Mouse (Mus musculus): ENCODE results near the gene Syn3.

The Syn3 gene

GRCm38 (mm10) chr10:86216836-86217235 is 281.9 kb downstream of the Syn3 start:
- DNase-seq (ENCODE audit: low read depth, low spot score), result no peak

- DNase-seq (ENCODE audit: low read depth, low spot score), result no peak
Observed at GRCm38 (mm10) chr10:86212062-86212461, 286.6 kb downstream of the Syn3 start.

- DNase-seq (ENCODE audit: low read depth, low spot score), result no peak
Observed at GRCm38 (mm10) chr10:86203915-86204314, 294.8 kb downstream of the Syn3 start.

GRCm38 (mm10) chr10:86203175-86203574 is 295.5 kb downstream of the Syn3 start:
- no peak for DNase-seq (ENCODE audit: low read depth, low spot score)

- no peak for DNase-seq (ENCODE audit: low read depth, low spot score)
Observed at GRCm38 (mm10) chr10:86201826-86202225, 296.9 kb downstream of the Syn3 start.

- no peak for DNase-seq (ENCODE audit: low read depth, low spot score)
Observed at GRCm38 (mm10) chr10:86201006-86201405, 297.7 kb downstream of the Syn3 start.

GRCm38 (mm10) chr10:86196414-86197025 is 302.2 kb downstream of the Syn3 start:
- no peak for DNase-seq (ENCODE audit: low read depth, low spot score)

GRCm38 (mm10) chr10:86194722-86195121 is 304.0 kb downstream of the Syn3 start:
- no peak for DNase-seq (ENCODE audit: low read depth, low spot score)

GRCm38 (mm10) chr10:86193863-86194434 is 304.7 kb downstream of the Syn3 start:
- no peak for DNase-seq (ENCODE audit: low read depth, low spot score)

GRCm38 (mm10) chr10:86188614-86189013 is 310.1 kb downstream of the Syn3 start:
- DNase-seq (ENCODE audit: low read depth, low spot score), result no peak

GRCm38 (mm10) chr10:86187881-86188280 is 310.8 kb downstream of the Syn3 start:
- DNase-seq (ENCODE audit: low read depth, low spot score), result no peak

- no peak for DNase-seq (ENCODE audit: low read depth, low spot score)
Observed at GRCm38 (mm10) chr10:86183148-86183885, 315.4 kb downstream of the Syn3 start.

- no peak for DNase-seq (ENCODE audit: low read depth, low spot score)
Observed at GRCm38 (mm10) chr10:86182183-86182805, 316.4 kb downstream of the Syn3 start.

GRCm38 (mm10) chr10:86176411-86176810 is 322.3 kb downstream of the Syn3 start:
- DNase-seq (ENCODE audit: low read depth, low spot score), result no peak

GRCm38 (mm10) chr10:86174017-86174416 is 324.7 kb downstream of the Syn3 start:
- DNase-seq (ENCODE audit: low read depth, low spot score), result no peak

- DNase-seq (ENCODE audit: low read depth, low spot score), result no peak
Observed at GRCm38 (mm10) chr10:86173284-86173683, 325.4 kb downstream of the Syn3 start.

GRCm38 (mm10) chr10:86171246-86171645 is 327.4 kb downstream of the Syn3 start:
- no peak for DNase-seq (ENCODE audit: low read depth, low spot score)

GRCm38 (mm10) chr10:86168084-86168483 is 330.6 kb downstream of the Syn3 start:
- DNase-seq (ENCODE audit: low read depth, low spot score), result no peak

GRCm38 (mm10) chr10:86166854-86167268 is 331.8 kb downstream of the Syn3 start:
- no peak for DNase-seq (ENCODE audit: low read depth, low spot score)

- DNase-seq (ENCODE audit: low read depth, low spot score), result no peak
Observed at GRCm38 (mm10) chr10:86164098-86164497, 334.6 kb downstream of the Syn3 start.

- no peak for DNase-seq (ENCODE audit: low read depth, low spot score)
Observed at GRCm38 (mm10) chr10:86161783-86162271, 336.9 kb downstream of the Syn3 start.

GRCm38 (mm10) chr10:86158198-86158899 is 340.3 kb downstream of the Syn3 start:
- no peak for DNase-seq (ENCODE audit: low read depth, low spot score)

Measured in retina, adult 2 months (tissue).